Mouse (Mus musculus): ENCODE results near the gene Gm12216.
A peak's percentile ranks its signal among the peaks of the same experiment; 100 is the strongest.

The Gm12216 gene

GRCm38 (mm10) chr11:53769760-53770124 lies 89.3 kb downstream of the Gm12216 start, which contains the start of gene Irf1:
Gene Irf1 (plus strand): TSS chr11:53770014.
- DNase-seq = peak; percentile 92

GRCm38 (mm10) chr11:53769185-53769576 lies 89.9 kb downstream of the Gm12216 start:
- no peak for DNase-seq

- no peak for DNase-seq
These were observed 90.5 kb downstream of the Gm12216 start for GRCm38 (mm10) chr11:53768422-53769184.

- DNase-seq = no peak
These were observed 94.5 kb downstream of the Gm12216 start for GRCm38 (mm10) chr11:53764581-53764980.

- peak; percentile 93 for DNase-seq
These were observed 95.4 kb downstream of the Gm12216 start for GRCm38 (mm10) chr11:53763496-53764140.

GRCm38 (mm10) chr11:53762827-53763495 lies 96.1 kb downstream of the Gm12216 start:
- DNase-seq = peak; percentile 96

GRCm38 (mm10) chr11:53762426-53762825 lies 96.6 kb downstream of the Gm12216 start:
- no peak for DNase-seq

- peak; percentile 96 for DNase-seq
These were observed 97.2 kb downstream of the Gm12216 start for GRCm38 (mm10) chr11:53761822-53762221.

- DNase-seq = no peak
These were observed 97.8 kb downstream of the Gm12216 start for GRCm38 (mm10) chr11:53761284-53761683.

- no peak for DNase-seq
These were observed 99.3 kb downstream of the Gm12216 start for GRCm38 (mm10) chr11:53759545-53760406.

- DNase-seq = peak; percentile 61
These were observed 100.2 kb downstream of the Gm12216 start for GRCm38 (mm10) chr11:53758791-53759351.

- DNase-seq = peak; percentile 42
These were observed 101.0 kb downstream of the Gm12216 start for GRCm38 (mm10) chr11:53758033-53758432.

- DNase-seq = peak; percentile 43
These were observed 101.4 kb downstream of the Gm12216 start for GRCm38 (mm10) chr11:53757612-53758011.

- DNase-seq = no peak
These were observed 104.0 kb downstream of the Gm12216 start for GRCm38 (mm10) chr11:53755011-53755595.

GRCm38 (mm10) chr11:53749716-53750352 lies 109.2 kb downstream of the Gm12216 start:
- no peak for DNase-seq

GRCm38 (mm10) chr11:53749306-53749705 lies 109.8 kb downstream of the Gm12216 start:
- no peak for DNase-seq

- no peak for DNase-seq
These were observed 110.4 kb downstream of the Gm12216 start for GRCm38 (mm10) chr11:53748614-53749013.

GRCm38 (mm10) chr11:53747985-53748384 lies 111.1 kb downstream of the Gm12216 start:
- DNase-seq = no peak

- DNase-seq = no peak
These were observed 113.8 kb downstream of the Gm12216 start for GRCm38 (mm10) chr11:53745260-53745659.

GRCm38 (mm10) chr11:53742353-53742752 lies 116.7 kb downstream of the Gm12216 start:
- peak; percentile 30 for DNase-seq

- DNase-seq = peak; percentile 67
These were observed 121.5 kb downstream of the Gm12216 start for GRCm38 (mm10) chr11:53737573-53737946.

Data from kidney, adult 9 months (tissue).